Mouse (Mus musculus): ENCODE data around the gene Tysnd1. TPM values are rescaled to one million over a fixed set of nuclear protein-coding genes. Genes with fewer than 3 reads are reported as not detected.

Tysnd1 gene
- polyA plus RNA-seq, 1 experiment from 2014 or later, result 18.3 TPM

- 0 out of 2 replicates have a peak, but pooled peaks cover 4% of the 10 kb centered on the region for H3K36me3 ChIP-seq (ENCODE audit: insufficient read depth, low read length)
Measured at GRCm38 (mm10) chr10:61665111-61665510, 30.2 kb upstream of the Tysnd1 start.

GRCm38 (mm10) chr10:61665651-61666050, 29.7 kb upstream of the Tysnd1 start:
- Histone ChIP-seq H3K4me3 (ENCODE audit: low read depth, low read length) (no peak overlapping the region), H3K9ac (replicated peaks; ENCODE audit: low read depth) (no peak overlapping the region), H3K4me2 (replicated peaks; ENCODE audit: low read depth, low read length) (no peak overlapping the region), H3K4me1 (ENCODE audit: insufficient read depth, low read depth, low read length) (no peaks in the 10 kb centered on the region), H3K9me3 (ENCODE audit: low read length) (no peaks in the 10 kb centered on the region), H3K36me3 (ENCODE audit: insufficient read depth, low read length) (0 out of 2 replicates have a peak, but pooled peaks cover 4% of the 10 kb centered on the region), H3K27ac (ENCODE audit: low read length) (no peak overlapping the region), H3K27me3 (replicated peaks; ENCODE audit: insufficient read depth, low read length) (no peaks in the 10 kb centered on the region)
- 91% methylated on average over 3 of the region's 3 CpGs for WGBS
- TF ChIP-seq CTCF (IDR thresholded peaks at IDR 0.05), result no peak
- no peak for TF ChIP-seq EP300 (IDR thresholded peaks at IDR 0.05)
- DNase-seq (ENCODE audit: low spot score) (no peak), ATAC-seq (no peak)

More at GRCm38 (mm10) chr10:61665111-61665510, 30.2 kb upstream of the Tysnd1 start:
- Histone ChIP-seq H3K4me1 (ENCODE audit: insufficient read depth, low read depth, low read length) (no peaks in the 10 kb centered on the region), H3K4me3 (ENCODE audit: low read depth, low read length) (no peak overlapping the region), H3K9me3 (ENCODE audit: low read length) (no peaks in the 10 kb centered on the region), H3K9ac (replicated peaks; ENCODE audit: low read depth) (no peak overlapping the region), H3K27me3 (replicated peaks; ENCODE audit: insufficient read depth, low read length) (no peaks in the 10 kb centered on the region), H3K27ac (ENCODE audit: low read length) (no peak overlapping the region), H3K4me2 (replicated peaks; ENCODE audit: low read depth, low read length) (no peak overlapping the region)
- DNase-seq (ENCODE audit: low spot score) (no peak), ATAC-seq (no peak)
- TF ChIP-seq EP300 (IDR thresholded peaks at IDR 0.05) (no peak), CTCF (IDR thresholded peaks at IDR 0.05) (no peak)
- WGBS, result 92% methylated on average over 10 of the region's 10 CpGs

- no peaks in the 10 kb centered on the region for H3K4me1 ChIP-seq (ENCODE audit: insufficient read depth, low read depth, low read length)
- no peak overlapping the region for H3K27ac ChIP-seq (ENCODE audit: low read length)
- no peak overlapping the region for H3K9ac ChIP-seq (replicated peaks; ENCODE audit: low read depth)
- WGBS, result 66% methylated on average over 7 of the region's 7 CpGs
- no peak overlapping the region for H3K4me2 ChIP-seq (replicated peaks; ENCODE audit: low read depth, low read length)
- no peak overlapping the region for H3K4me3 ChIP-seq (ENCODE audit: low read depth, low read length)
- ATAC-seq (no peak), DNase-seq (ENCODE audit: low spot score) (no peak)
- no peaks in the 10 kb centered on the region for H3K36me3 ChIP-seq (ENCODE audit: insufficient read depth, low read length)
- no peaks in the 10 kb centered on the region for H3K9me3 ChIP-seq (ENCODE audit: low read length)
- H3K27me3 ChIP-seq (replicated peaks; ENCODE audit: insufficient read depth, low read length), result no peaks in the 10 kb centered on the region
- no peak for TF ChIP-seq EP300 (IDR thresholded peaks at IDR 0.05)
- no peak for TF ChIP-seq CTCF (IDR thresholded peaks at IDR 0.05)
Measured at GRCm38 (mm10) chr10:61669289-61669688, 26.0 kb upstream of the Tysnd1 start.

- no peak for TF ChIP-seq EP300 (IDR thresholded peaks at IDR 0.05)
- TF ChIP-seq CTCF (IDR thresholded peaks at IDR 0.05), result no peak
- Histone ChIP-seq H3K9ac (replicated peaks; ENCODE audit: low read depth) (no peak overlapping the region), H3K27me3 (replicated peaks; ENCODE audit: insufficient read depth, low read length) (no peaks in the 10 kb centered on the region), H3K4me2 (replicated peaks; ENCODE audit: low read depth, low read length) (no peak overlapping the region), H3K4me3 (ENCODE audit: low read depth, low read length) (no peak overlapping the region), H3K4me1 (ENCODE audit: insufficient read depth, low read depth, low read length) (no peaks in the 10 kb centered on the region), H3K9me3 (ENCODE audit: low read length) (no peaks in the 10 kb centered on the region), H3K36me3 (ENCODE audit: insufficient read depth, low read length) (no peaks in the 10 kb centered on the region), H3K27ac (ENCODE audit: low read length) (no peak overlapping the region)
- peak; percentile 29 for DNase-seq (ENCODE audit: low spot score)
- peak; percentile 48 for ATAC-seq
Measured at GRCm38 (mm10) chr10:61669896-61670295, 25.4 kb upstream of the Tysnd1 start.

GRCm38 (mm10) chr10:61670758-61671157, 24.6 kb upstream of the Tysnd1 start:
- no peaks in the 10 kb centered on the region for H3K9me3 ChIP-seq (ENCODE audit: low read length)
- H3K27me3 ChIP-seq (replicated peaks; ENCODE audit: insufficient read depth, low read length), result no peaks in the 10 kb centered on the region
- H3K36me3 ChIP-seq (ENCODE audit: insufficient read depth, low read length), result no peaks in the 10 kb centered on the region
- no peak overlapping the region for H3K9ac ChIP-seq (replicated peaks; ENCODE audit: low read depth)
- no peak overlapping the region for H3K27ac ChIP-seq (ENCODE audit: low read length)
- ATAC-seq (no peak), DNase-seq (ENCODE audit: low spot score) (no peak)
- H3K4me1 ChIP-seq (ENCODE audit: insufficient read depth, low read depth, low read length), result no peaks in the 10 kb centered on the region
- 99% methylated on average over 3 of the region's 3 CpGs for WGBS
- H3K4me2 ChIP-seq (replicated peaks; ENCODE audit: low read depth, low read length), result no peak overlapping the region
- TF ChIP-seq CTCF (IDR thresholded peaks at IDR 0.05) (peak; percentile 35), EP300 (IDR thresholded peaks at IDR 0.05) (no peak)
- H3K4me3 ChIP-seq (ENCODE audit: low read depth, low read length), result no peak overlapping the region

GRCm38 (mm10) chr10:61675935-61676334, 19.4 kb upstream of the Tysnd1 start:
- no peak for ATAC-seq
- DNase-seq (ENCODE audit: low spot score), result no peak
- no peak for TF ChIP-seq CTCF (IDR thresholded peaks at IDR 0.05)
- TF ChIP-seq EP300 (IDR thresholded peaks at IDR 0.05), result no peak
- no peaks in the 10 kb centered on the region for H3K9me3 ChIP-seq (ENCODE audit: low read length)
- H3K36me3 ChIP-seq (ENCODE audit: insufficient read depth, low read length), result no peaks in the 10 kb centered on the region
- no peaks in the 10 kb centered on the region for H3K27me3 ChIP-seq (replicated peaks; ENCODE audit: insufficient read depth, low read length)
- H3K27ac ChIP-seq (ENCODE audit: low read length), result no peak overlapping the region
- 70% methylated on average over 3 of the region's 3 CpGs for WGBS
- peaks cover 7% of the 10 kb centered on the region; the same call in 1 of the 2 replicates for H3K4me1 ChIP-seq (ENCODE audit: insufficient read depth, low read depth, low read length)
- H3K9ac ChIP-seq (replicated peaks; ENCODE audit: low read depth), result no peak overlapping the region
- no peak overlapping the region for H3K4me2 ChIP-seq (replicated peaks; ENCODE audit: low read depth, low read length)
- no peak overlapping the region for H3K4me3 ChIP-seq (ENCODE audit: low read depth, low read length)

- H3K9ac ChIP-seq (replicated peaks; ENCODE audit: low read depth), result peak overlapping the region; percentile 92
- peak overlapping the region; percentile 60 for H3K4me2 ChIP-seq (replicated peaks; ENCODE audit: low read depth, low read length)
- H3K4me3 ChIP-seq (ENCODE audit: low read depth, low read length), result peak overlapping the region; percentile 95
- no peak for TF ChIP-seq CTCF (IDR thresholded peaks at IDR 0.05)
- no peak for TF ChIP-seq EP300 (IDR thresholded peaks at IDR 0.05)
- no peaks in the 10 kb centered on the region for H3K27me3 ChIP-seq (replicated peaks; ENCODE audit: insufficient read depth, low read length)
- H3K4me1 ChIP-seq (ENCODE audit: insufficient read depth, low read depth, low read length), result peaks cover 11% of the 10 kb centered on the region; the same call in 1 of the 2 replicates
- no peak for DNase-seq (ENCODE audit: low spot score)
- no peaks in the 10 kb centered on the region for H3K9me3 ChIP-seq (ENCODE audit: low read length)
- no peaks in the 10 kb centered on the region for H3K36me3 ChIP-seq (ENCODE audit: insufficient read depth, low read length)
- WGBS, result 32% methylated on average over 9 of the region's 9 CpGs
- peak overlapping the region; percentile 92 for H3K27ac ChIP-seq (ENCODE audit: low read length)
- ATAC-seq, result peak; percentile 1; the same call in 1 of the 2 replicates
Measured at GRCm38 (mm10) chr10:61679545-61679944, 15.8 kb upstream of the Tysnd1 start.
